Mouse (Mus musculus) heart, embryonic 13.5 days (tissue): ENCODE data around the gene Pitpnm2. TPM values are rescaled to one million over a fixed set of nuclear protein-coding genes. Genes with fewer than 3 reads are reported as not detected.

ENCODE experiments used
- ATAC-seq: fragments of 200-750 bp; cut with Nextera tagmentation; 2 replicates; pipeline ENCODE4 v1.8.0; 2017; ENCODE audit warnings: moderate TSS enrichment; ENCODE audit not compliant: insufficient number of reproducible peaks, low FRiP score, low TSS enrichment; ENCODE audit errors: extremely low read depth
- H3K27ac ChIP-seq: fragments of 300-500 bp; sonication (generic); replicated peaks from 2 replicates; pipeline ENCODE4 v1.5.1; 2015; ENCODE audit warnings: moderate library complexity, mild to moderate bottlenecking, inconsistent platforms
- H3K27me3 ChIP-seq: fragments of 300-500 bp; sonication (generic); replicated peaks from 2 replicates; pipeline ENCODE4 v1.6.1; 2015; ENCODE audit warnings: mild to moderate bottlenecking, inconsistent platforms
- H3K36me3 ChIP-seq: fragments of 300-500 bp; sonication (generic); 2 replicates; pipeline ENCODE4 v1.6.1; 2015; ENCODE audit warnings: mild to moderate bottlenecking, inconsistent platforms
- H3K4me1 ChIP-seq: fragments of 300-500 bp; sonication (generic); 2 replicates; pipeline ENCODE4 v1.6.1; 2015; ENCODE audit warnings: inconsistent platforms
- H3K4me2 ChIP-seq: fragments of 300-500 bp; sonication (generic); 2 replicates; pipeline ENCODE4 v1.6.1; 2015; ENCODE audit warnings: inconsistent platforms, mild to moderate bottlenecking, moderate library complexity
- H3K4me3 ChIP-seq: fragments of 300-500 bp; sonication (generic); 2 replicates; pipeline ENCODE4 v1.5.1; 2015; ENCODE audit warnings: moderate library complexity, mild to moderate bottlenecking, inconsistent platforms
- H3K9ac ChIP-seq: fragments of 300-500 bp; sonication (generic); 2 replicates; pipeline ENCODE4 v1.6.1; 2015; ENCODE audit warnings: inconsistent platforms, mild to moderate bottlenecking, moderate library complexity
- H3K9me3 ChIP-seq: fragments of 300-500 bp; sonication (generic); 2 replicates; pipeline ENCODE4 v1.6.1; 2016; ENCODE audit warnings: inconsistent platforms
- WGBS: fragments of 180-500 bp; shearing (Covaris S2); methylation state at CpG from one replicate; pipeline ENCODE4 v1.1.7; 2015; ENCODE audit warnings: mixed read lengths; 5-methylcytosine and 5-hydroxymethylcytosine counted together
- polyA plus RNA-seq: library from polyadenylated mRNA; unstranded; fragments of >200 nt; fragmentation: Nextera tagmentation; extraction: Ambion mirVana; gene quantifications from 2 replicates; pipeline ENCODE4 v1.2.1, GENCODE M21; 2015

Gene Pitpnm2
- polyA plus RNA-seq, 1 experiment from 2014 or later = 6.6 TPM

DNA sequence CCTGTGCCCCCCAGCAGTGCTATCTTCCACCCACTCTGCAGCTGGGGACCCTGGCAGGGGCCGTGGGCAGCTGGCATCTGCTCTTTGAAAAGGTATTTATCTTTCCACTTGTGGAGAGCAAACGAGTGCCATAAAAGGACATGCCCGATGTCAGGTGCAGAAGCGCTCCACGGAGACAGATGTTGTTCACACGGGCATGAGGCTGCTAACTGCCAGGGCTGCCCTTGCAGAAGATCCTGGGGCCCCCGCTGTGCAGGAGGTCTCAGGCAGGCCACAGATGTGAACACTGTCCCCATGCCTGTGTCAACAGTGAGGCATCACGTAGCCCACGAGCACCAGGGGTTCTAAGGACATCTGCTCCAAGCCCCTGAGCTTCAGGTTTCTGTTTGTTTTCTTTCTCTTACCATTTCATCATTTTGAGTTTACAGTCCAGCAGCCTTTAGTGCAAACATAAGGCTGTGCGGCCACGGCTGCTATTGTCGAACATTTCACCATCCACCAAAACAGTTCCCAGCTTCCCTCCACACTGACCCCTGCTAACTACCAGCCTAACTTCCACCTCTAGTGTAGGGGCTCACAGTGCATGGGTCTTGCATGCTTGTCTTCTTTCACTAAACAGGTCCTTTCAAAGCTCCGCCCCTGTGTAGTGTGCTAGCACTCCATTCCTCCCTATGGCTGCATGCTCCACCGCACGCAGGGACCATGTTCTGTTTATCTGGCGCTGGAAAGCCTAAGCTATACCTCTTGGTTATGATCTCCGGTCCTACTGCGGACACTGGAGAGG is 17.0 kb downstream of the Pitpnm2 start:
- H3K4me3 ChIP-seq = no peak overlapping the region
- peak overlapping the region; percentile 22 for H3K4me2 ChIP-seq
- H3K27me3 ChIP-seq = no peaks in the 10 kb centered on the region
- peak overlapping the region; percentile 94 for H3K27ac ChIP-seq
- H3K9me3 ChIP-seq = no peaks in the 10 kb centered on the region
- H3K9ac ChIP-seq = peak overlapping the region; percentile 24
- peaks cover 65% of the 10 kb centered on the region for H3K4me1 ChIP-seq
- 47% methylated on average over 18 of the region's 18 CpGs for WGBS
- 0 out of 2 replicates have a peak, but pooled peaks cover 3% of the 10 kb centered on the region for H3K36me3 ChIP-seq
- no peak for ATAC-seq

DNA sequence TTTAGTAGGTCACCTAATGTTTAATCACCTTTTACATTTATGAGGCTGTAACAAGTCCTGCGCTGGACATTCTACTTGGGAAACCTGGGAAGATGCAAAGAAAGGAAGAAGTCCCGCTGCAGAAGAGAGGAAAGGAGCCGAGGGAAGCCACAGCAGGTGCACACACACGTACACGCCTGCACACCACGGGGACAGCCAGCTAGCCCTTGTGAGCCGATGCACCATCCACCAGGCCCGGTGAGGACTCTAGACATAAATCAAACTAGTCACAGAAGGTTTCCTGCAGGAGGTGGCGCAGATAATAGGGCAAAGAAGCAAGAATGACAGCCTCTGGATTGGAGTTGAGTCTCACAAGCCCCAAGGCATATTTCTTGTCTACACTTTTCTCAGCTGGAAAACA is 19.1 kb downstream of the Pitpnm2 start:
- no peaks in the 10 kb centered on the region for H3K27me3 ChIP-seq
- H3K9ac ChIP-seq = no peak overlapping the region
- H3K4me2 ChIP-seq = no peak overlapping the region
- ATAC-seq = no peak
- no peaks in the 10 kb centered on the region for H3K9me3 ChIP-seq
- H3K36me3 ChIP-seq = no peaks in the 10 kb centered on the region
- WGBS = 85% methylated on average over 9 of the region's 9 CpGs
- H3K4me3 ChIP-seq = no peak overlapping the region
- H3K27ac ChIP-seq = no peak overlapping the region
- peaks cover 70% of the 10 kb centered on the region for H3K4me1 ChIP-seq

DNA sequence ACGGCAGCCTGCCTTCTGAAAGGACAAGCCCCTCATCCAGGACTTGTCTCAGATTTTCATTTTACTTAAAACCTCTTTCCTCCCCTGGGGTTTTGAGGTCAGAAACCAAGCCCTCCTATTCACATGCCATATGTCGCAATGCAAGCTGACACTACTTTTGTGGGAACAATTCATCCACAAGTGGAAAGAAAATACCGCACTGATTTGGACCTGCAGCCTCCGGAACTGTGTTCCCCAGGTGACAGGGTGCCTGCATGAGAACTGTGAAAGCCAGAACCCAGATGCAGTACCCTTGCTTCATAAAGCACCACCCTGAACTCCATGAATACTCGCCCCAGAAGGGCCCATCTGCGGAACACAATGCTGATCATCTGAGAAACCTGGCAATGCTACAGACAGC is 22.4 kb downstream of the Pitpnm2 start:
- no peaks in the 10 kb centered on the region for H3K36me3 ChIP-seq
- H3K27ac ChIP-seq = no peak overlapping the region
- no peak for ATAC-seq
- H3K4me1 ChIP-seq = peaks cover 71% of the 10 kb centered on the region
- WGBS = 69% methylated on average over 6 of the region's 6 CpGs
- no peak overlapping the region for H3K4me3 ChIP-seq
- H3K9ac ChIP-seq = 0 out of 2 replicates have a peak overlapping the region, but pooled peaks have one; percentile 4
- no peak overlapping the region for H3K4me2 ChIP-seq
- H3K9me3 ChIP-seq = no peaks in the 10 kb centered on the region
- H3K27me3 ChIP-seq = no peaks in the 10 kb centered on the region

DNA sequence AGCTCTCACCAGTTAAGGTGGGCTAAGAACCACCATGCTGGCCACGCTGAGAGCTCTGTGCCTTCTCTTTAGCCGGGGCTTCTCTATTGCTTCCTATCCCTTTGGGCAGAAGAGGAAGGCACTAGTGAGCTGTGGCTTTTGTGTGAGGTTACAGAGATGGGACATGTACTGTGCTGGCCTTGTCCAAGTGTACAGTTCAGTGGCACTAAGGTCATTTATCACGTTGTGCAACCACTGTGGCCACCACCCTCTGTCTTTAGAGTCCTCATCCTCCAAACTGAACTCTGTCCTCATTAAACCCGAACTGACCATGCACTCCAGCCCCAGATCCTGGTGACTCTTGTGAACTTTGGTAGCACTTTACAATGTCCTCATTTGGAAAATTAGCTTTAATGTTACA is 23.1 kb downstream of the Pitpnm2 start:
- peaks cover 71% of the 10 kb centered on the region for H3K4me1 ChIP-seq
- WGBS = 85% methylated on average over 4 of the region's 4 CpGs
- H3K27ac ChIP-seq = no peak overlapping the region
- no peak for ATAC-seq
- H3K27me3 ChIP-seq = no peaks in the 10 kb centered on the region
- H3K9me3 ChIP-seq = no peaks in the 10 kb centered on the region
- no peak overlapping the region for H3K9ac ChIP-seq
- H3K4me3 ChIP-seq = no peak overlapping the region
- H3K4me2 ChIP-seq = no peak overlapping the region
- H3K36me3 ChIP-seq = no peaks in the 10 kb centered on the region

DNA sequence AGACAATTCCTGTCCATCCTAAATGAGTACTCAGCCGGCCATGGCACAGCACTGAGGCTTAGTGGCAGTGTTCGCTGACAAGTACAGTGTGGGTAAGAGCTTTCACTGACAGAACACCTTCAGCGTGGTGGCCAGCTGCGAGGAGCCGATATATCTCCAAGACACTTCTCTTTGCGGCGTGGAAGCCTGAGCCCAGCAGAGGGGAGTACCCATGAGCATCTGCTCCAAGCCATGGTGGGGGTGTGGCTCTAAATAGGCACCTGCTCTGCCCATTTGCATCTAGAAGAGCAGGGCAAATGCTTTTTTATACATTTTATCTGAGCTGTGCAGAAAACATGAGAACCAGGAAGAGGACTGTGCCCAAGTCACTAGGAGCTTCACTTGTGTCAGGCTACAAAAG is 23.7 kb downstream of the Pitpnm2 start:
- Histone ChIP-seq H3K27ac (no peak overlapping the region), H3K27me3 (no peaks in the 10 kb centered on the region), H3K4me3 (no peak overlapping the region), H3K36me3 (no peaks in the 10 kb centered on the region), H3K9me3 (no peaks in the 10 kb centered on the region), H3K4me2 (no peak overlapping the region), H3K4me1 (peaks cover 71% of the 10 kb centered on the region), H3K9ac (no peak overlapping the region)
- WGBS = 70% methylated on average over 7 of the region's 7 CpGs
- ATAC-seq = no peak

DNA sequence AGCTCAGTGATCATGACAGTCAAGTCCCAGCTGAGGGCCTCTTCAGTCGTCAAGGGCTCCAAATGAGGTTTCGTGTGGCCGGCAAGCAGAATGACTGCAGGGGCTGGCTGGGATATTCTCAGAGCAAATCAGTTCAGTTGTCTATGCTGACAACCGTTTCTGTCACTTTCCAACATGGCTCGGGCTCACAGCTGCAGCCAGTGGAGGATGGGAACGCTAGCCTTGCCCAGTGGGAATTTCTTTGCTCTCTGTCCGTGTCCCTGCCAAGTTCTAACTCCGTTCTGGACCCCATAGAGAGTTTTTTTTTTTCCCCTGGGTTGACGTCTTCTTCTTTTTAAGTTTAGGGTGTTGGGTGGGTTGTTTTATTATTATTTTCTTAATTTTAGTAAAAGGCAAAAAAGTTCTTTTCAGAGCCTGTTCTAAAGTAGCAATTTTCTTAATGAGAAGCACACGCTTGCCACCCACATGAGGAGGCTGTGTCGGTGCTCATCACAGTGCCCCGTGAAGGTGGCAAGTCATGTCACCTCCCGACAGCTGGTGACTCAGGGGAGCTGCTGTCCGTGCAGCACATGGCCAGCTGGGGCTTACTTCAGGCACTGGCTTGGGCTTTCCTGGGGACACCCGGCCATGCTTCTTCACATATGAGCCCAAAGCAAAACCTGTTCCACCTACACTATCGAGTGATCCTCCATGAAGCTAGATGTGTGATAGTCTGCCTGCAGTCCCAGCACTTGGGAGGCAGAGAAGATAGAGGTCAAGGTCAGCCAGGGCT is 25.1 kb downstream of the Pitpnm2 start:
- no peak overlapping the region for H3K4me2 ChIP-seq
- H3K27ac ChIP-seq = peak overlapping the region; percentile 60
- H3K36me3 ChIP-seq = no peaks in the 10 kb centered on the region
- ATAC-seq = no peak
- no peaks in the 10 kb centered on the region for H3K27me3 ChIP-seq
- H3K9me3 ChIP-seq = no peaks in the 10 kb centered on the region
- H3K9ac ChIP-seq = peak overlapping the region; percentile 62; the same call in 1 of the 2 replicates
- WGBS = 47% methylated on average over 16 of the region's 16 CpGs
- H3K4me3 ChIP-seq = no peak overlapping the region
- peaks cover 79% of the 10 kb centered on the region for H3K4me1 ChIP-seq

DNA sequence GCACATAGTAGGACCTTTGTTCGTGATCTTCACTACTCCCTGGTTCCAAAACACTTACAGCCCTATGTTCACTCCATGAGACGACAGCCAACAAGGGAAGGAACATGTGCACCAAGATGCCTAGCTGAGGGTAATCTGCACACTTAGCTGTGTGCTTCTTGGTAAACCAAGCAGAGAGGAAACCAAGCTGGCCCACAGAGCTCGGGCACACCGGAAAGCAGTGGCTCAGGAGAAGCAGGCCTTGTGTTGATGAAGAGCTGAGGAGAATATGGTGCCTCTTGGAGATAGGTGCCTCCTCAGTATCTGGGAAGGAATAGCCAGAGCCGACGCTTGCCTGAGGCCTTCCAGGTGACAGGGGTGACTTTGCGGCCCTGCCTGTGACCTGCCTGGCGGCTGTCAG is 26.0 kb downstream of the Pitpnm2 start:
- H3K4me2 ChIP-seq = no peak overlapping the region
- H3K36me3 ChIP-seq = no peaks in the 10 kb centered on the region
- H3K4me1 ChIP-seq = peaks cover 89% of the 10 kb centered on the region
- H3K27me3 ChIP-seq = no peaks in the 10 kb centered on the region
- no peak overlapping the region for H3K9ac ChIP-seq
- peak overlapping the region; percentile 60; the same call in 1 of the 2 replicates for H3K27ac ChIP-seq
- 76% methylated on average over 8 of the region's 8 CpGs for WGBS
- H3K9me3 ChIP-seq = no peaks in the 10 kb centered on the region
- ATAC-seq = no peak
- H3K4me3 ChIP-seq = no peak overlapping the region

DNA sequence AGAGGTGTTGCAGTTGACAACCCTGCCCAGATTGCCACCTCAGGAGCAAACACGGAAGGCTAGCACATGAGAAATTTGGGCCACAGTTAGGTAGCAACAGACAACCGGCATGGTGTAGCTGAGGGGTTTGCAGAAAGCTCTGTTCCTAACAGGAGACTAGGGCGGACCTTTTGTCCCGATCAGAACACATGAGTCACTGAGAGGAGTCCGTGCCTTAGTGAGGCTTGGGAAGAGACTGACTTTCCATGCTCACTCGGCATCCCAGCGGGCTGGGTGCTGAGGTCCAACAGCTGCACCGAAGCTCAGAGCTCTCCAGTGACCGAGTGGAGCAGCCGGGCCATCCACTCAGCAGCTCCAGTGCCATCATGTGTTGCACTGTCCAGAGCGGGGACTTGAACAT is 26.9 kb downstream of the Pitpnm2 start:
- Histone ChIP-seq H3K9me3 (no peaks in the 10 kb centered on the region), H3K9ac (peak overlapping the region; percentile 1; the same call in 1 of the 2 replicates), H3K4me3 (no peak overlapping the region), H3K4me2 (no peak overlapping the region), H3K27me3 (no peaks in the 10 kb centered on the region), H3K36me3 (no peaks in the 10 kb centered on the region), H3K4me1 (peaks cover 97% of the 10 kb centered on the region), H3K27ac (peak overlapping the region; percentile 60)
- no peak for ATAC-seq
- 73% methylated on average over 11 of the region's 11 CpGs for WGBS

DNA sequence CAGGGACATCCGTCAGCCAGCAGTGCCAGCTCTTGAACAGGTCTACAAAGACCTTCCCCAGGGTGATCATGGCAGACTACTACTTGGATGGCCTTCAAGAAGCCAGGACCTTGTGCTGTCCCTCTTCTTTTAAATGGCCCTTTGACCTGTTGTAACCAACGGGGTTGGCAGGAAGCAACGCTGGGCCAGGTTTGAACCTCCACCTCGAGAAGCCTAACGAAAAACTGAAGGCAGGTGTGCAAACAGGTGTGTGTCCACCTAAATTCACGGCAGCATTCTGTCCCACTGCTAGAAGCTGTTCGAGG is 27.9 kb downstream of the Pitpnm2 start:
- Histone ChIP-seq H3K9me3 (no peaks in the 10 kb centered on the region), H3K4me3 (no peak overlapping the region), H3K4me1 (peaks cover 100% of the 10 kb centered on the region), H3K36me3 (no peaks in the 10 kb centered on the region), H3K27me3 (no peaks in the 10 kb centered on the region), H3K27ac (peak overlapping the region; percentile 82), H3K9ac (peak overlapping the region; percentile 17; the same call in 1 of the 2 replicates), H3K4me2 (peak overlapping the region; percentile 27)
- WGBS = 75% methylated on average over 7 of the region's 7 CpGs
- no peak for ATAC-seq

DNA sequence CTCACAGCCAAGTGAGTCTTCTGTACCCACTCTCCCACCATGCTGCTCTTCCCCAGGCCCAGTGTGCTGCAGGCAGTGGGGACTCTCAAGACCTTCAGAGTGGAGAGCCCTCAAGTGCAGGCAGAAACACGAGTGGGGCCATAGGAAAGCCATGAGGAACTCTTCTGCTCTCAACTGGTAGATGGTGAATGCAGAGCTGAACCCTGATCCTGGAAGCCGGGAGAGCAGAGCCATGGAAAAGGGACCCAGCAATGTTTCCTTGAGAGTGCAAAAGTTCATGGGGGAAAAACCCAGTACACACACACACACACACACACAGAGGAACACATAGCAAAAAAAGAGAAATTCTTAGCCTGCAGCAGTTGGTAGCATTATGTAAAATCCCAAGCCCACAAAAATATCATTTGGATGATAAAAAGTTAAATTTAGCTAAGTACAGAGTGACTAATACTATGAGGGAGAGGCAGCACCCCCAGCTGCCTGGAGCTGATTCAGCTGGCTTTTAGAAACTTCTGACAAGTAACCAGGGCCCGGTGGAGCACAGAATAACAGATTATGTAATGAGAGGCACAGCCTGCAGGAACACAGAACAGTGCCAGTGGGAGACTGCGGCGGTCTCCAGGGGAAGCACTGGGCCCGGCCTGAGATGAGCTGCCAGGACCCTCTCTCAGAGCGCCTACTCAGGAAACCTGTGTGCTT is 28.4 kb downstream of the Pitpnm2 start:
- peak overlapping the region; percentile 17 for H3K9ac ChIP-seq
- peaks cover 100% of the 10 kb centered on the region for H3K4me1 ChIP-seq
- H3K9me3 ChIP-seq = no peaks in the 10 kb centered on the region
- ATAC-seq = 0 out of 2 replicates have a peak, but pooled peaks have one; percentile 32
- no peak overlapping the region for H3K4me3 ChIP-seq
- no peaks in the 10 kb centered on the region for H3K36me3 ChIP-seq
- no peaks in the 10 kb centered on the region for H3K27me3 ChIP-seq
- WGBS = 34% methylated on average over 7 of the region's 7 CpGs
- H3K27ac ChIP-seq = peak overlapping the region; percentile 82
- H3K4me2 ChIP-seq = peak overlapping the region; percentile 27

DNA sequence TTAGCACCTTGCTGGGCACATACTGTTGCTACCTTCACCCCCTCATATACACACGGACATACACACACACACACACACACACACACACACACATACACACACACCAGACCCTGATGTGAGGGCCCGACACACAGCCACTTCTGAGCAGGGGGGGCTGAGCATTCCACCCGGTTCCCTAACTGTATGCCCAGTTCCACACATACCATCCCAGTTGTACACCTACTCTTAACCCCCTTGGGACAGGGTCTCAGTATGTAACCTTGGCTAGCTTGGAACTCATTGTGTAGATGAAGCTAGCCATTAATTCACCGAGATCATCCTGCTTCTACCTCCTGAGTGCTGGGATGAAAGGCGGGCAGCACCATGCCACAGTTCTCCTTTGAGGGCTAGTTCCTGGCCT is 29.0 kb downstream of the Pitpnm2 start:
- no peak overlapping the region for H3K4me2 ChIP-seq
- no peak for ATAC-seq
- no peaks in the 10 kb centered on the region for H3K9me3 ChIP-seq
- H3K9ac ChIP-seq = peak overlapping the region; percentile 17
- H3K4me1 ChIP-seq = peaks cover 99% of the 10 kb centered on the region
- WGBS = 73% methylated on average over 5 of the region's 5 CpGs
- no peak overlapping the region for H3K4me3 ChIP-seq
- H3K27me3 ChIP-seq = no peaks in the 10 kb centered on the region
- H3K27ac ChIP-seq = peak overlapping the region; percentile 82
- peaks cover 6% of the 10 kb centered on the region for H3K36me3 ChIP-seq
